Mouse (Mus musculus) stomach, postnatal 0 days (tissue): ENCODE results near the gene Clptm1. TPM values are rescaled to one million over a fixed set of nuclear protein-coding genes. Genes with fewer than 3 reads are reported as not detected.

ENCODE experiments used
- ATAC-seq: fragments of 200-750 bp; cut with Nextera tagmentation; 2 replicates; pipeline ENCODE4 v1.8.0; 2017; ENCODE audit not compliant: low FRiP score, low TSS enrichment
- DNase-seq: peaks from one replicate; pipeline ENCODE4 v3.0.0-alpha.2; 2016; ENCODE audit warnings: low spot score
- H3K27ac ChIP-seq: fragments of 300-500 bp; sonication (generic); replicated peaks from 2 replicates; pipeline ENCODE4 v1.5.1; 2014; ENCODE audit warnings: mild to moderate bottlenecking, control low read depth
- H3K27me3 ChIP-seq: fragments of 300-500 bp; sonication (generic); 2 replicates; pipeline ENCODE4 v1.6.1; 2014; ENCODE audit warnings: low read length; ENCODE audit not compliant: control insufficient read depth, insufficient read depth
- H3K36me3 ChIP-seq: fragments of 300-500 bp; sonication (generic); 2 replicates; pipeline ENCODE4 v1.6.1; 2014; ENCODE audit warnings: low read length, mixed read lengths; ENCODE audit not compliant: control insufficient read depth, insufficient read depth
- H3K4me1 ChIP-seq: fragments of 300-500 bp; sonication (generic); replicated peaks from 2 replicates; pipeline ENCODE4 v1.6.1; 2014; ENCODE audit warnings: antibody characterized with exemption; ENCODE audit not compliant: control insufficient read depth, insufficient read depth
- H3K4me2 ChIP-seq: fragments of 300-500 bp; sonication (generic); replicated peaks from 2 replicates; pipeline ENCODE4 v1.6.1; 2014; ENCODE audit warnings: low read depth, mild to moderate bottlenecking, control low read depth, moderate library complexity
- H3K4me3 ChIP-seq: fragments of 300-500 bp; sonication (generic); 2 replicates; pipeline ENCODE4 v1.5.1; 2014; ENCODE audit warnings: low read depth, low read length, control low read depth
- H3K9ac ChIP-seq: fragments of 300-500 bp; sonication (generic); 2 replicates; pipeline ENCODE4 v1.6.1; 2014; ENCODE audit warnings: mild to moderate bottlenecking, low read length, control low read depth, mixed read lengths
- H3K9me3 ChIP-seq: fragments of 300-500 bp; sonication (generic); 2 replicates; pipeline ENCODE4 v1.6.1; 2016; ENCODE audit warnings: low read length; ENCODE audit not compliant: control insufficient read depth
- CTCF ChIP-seq: IDR thresholded peaks from 2 replicates; pipeline ENCODE4 v1.5.1; 2016; ENCODE audit warnings: antibody characterized with exemption, low read depth, mild to moderate bottlenecking, moderate library complexity
- EP300 ChIP-seq: optimal IDR thresholded peaks from 2 replicates; pipeline ENCODE3; 2016; ENCODE audit warnings: antibody characterized with exemption
- WGBS: fragments of 180-500 bp; shearing (Covaris S2); extraction: QIAGEN DNeasy Blood & Tissue Kit; methylation state at CpG from one replicate; pipeline ENCODE4 v1.1.7; 2014; 5-methylcytosine and 5-hydroxymethylcytosine counted together
- polyA plus RNA-seq: library from polyadenylated mRNA; unstranded; fragments of >200 nt; fragmentation: Nextera tagmentation; extraction: Ambion mirVana; gene quantifications from 2 replicates; pipeline ENCODE4 v1.2.1, GENCODE M21; 2015

Clptm1 gene
- polyA plus RNA-seq, 1 experiment from 2014 or later, result 55.0 TPM

DNA sequence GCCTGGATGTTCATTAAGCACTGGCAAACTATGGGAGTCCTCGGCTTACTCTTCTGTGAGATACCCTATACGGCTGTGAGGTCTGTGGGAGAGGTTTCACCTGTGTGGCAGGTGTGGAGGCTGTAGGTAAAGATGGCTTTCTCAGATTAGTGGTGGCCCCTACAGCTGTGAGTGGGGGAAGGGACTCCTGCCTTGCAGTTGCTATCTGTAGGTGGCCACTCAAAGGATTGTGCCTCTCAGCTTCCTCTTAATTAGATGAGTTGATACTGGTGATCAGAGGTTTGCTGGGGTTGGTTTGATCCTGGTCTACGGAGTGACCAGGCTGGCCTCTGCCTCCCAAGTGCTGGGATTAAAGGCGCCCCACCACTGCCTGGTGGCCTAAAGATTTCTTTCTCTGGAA is 39.6 kb upstream of the Clptm1 start:
- Histone ChIP-seq H3K9ac (no peak overlapping the region), H3K4me3 (no peak overlapping the region), H3K9me3 (no peaks in the 10 kb centered on the region), H3K27ac (no peak overlapping the region), H3K36me3 (peaks cover 8% of the 10 kb centered on the region), H3K4me2 (no peak overlapping the region), H3K27me3 (no peaks in the 10 kb centered on the region), H3K4me1 (peaks cover 5% of the 10 kb centered on the region)
- ATAC-seq, result no peak
- no peak for TF ChIP-seq CTCF
- TF ChIP-seq EP300, result no peak
- DNase-seq, result no peak
- 83% methylated on average over 4 of the region's 4 CpGs for WGBS

DNA sequence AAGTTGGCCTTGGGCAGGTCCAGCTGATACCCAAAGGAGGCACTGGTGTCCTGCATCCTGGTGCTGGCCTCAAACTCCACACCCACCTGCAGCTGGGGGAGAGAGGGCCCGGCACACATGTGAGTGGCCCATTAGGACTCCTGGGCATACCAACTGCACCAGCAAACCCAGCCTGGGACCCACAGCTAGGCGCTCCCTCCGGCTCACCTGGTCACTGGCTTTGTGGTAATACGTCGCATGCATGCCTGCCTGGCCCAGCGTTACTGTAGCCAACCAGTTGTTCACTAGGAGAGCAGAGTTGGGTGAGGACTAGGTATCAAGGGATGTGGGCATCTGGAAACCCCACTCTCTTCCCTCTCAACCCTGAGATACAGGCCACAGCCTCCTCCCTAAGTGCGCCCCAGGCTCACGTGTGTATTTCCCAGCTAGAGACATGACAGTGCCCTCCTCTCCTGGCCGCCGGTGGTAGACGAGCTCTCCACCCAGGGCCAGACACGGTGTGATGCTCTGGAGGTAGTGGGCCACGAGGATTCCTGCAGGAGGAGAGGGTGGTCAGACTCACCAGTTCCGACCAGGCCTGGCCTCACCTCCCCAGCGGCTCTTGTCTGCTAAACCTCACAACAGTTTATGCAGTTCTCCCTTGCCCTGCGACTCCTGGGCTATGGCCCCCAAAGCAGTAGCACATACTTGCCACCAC is 38.2 kb upstream of the Clptm1 start:
- 89% methylated on average over 16 of the region's 16 CpGs for WGBS
- ATAC-seq (no peak), DNase-seq (no peak)
- no peak overlapping the region for H3K4me2 ChIP-seq
- no peaks in the 10 kb centered on the region for H3K27me3 ChIP-seq
- peaks cover 5% of the 10 kb centered on the region for H3K36me3 ChIP-seq
- H3K4me3 ChIP-seq, result no peak overlapping the region
- H3K4me1 ChIP-seq, result peaks cover 8% of the 10 kb centered on the region
- H3K27ac ChIP-seq, result no peak overlapping the region
- H3K9me3 ChIP-seq, result no peaks in the 10 kb centered on the region
- TF ChIP-seq CTCF (no peak), EP300 (no peak)
- H3K9ac ChIP-seq, result no peak overlapping the region

DNA sequence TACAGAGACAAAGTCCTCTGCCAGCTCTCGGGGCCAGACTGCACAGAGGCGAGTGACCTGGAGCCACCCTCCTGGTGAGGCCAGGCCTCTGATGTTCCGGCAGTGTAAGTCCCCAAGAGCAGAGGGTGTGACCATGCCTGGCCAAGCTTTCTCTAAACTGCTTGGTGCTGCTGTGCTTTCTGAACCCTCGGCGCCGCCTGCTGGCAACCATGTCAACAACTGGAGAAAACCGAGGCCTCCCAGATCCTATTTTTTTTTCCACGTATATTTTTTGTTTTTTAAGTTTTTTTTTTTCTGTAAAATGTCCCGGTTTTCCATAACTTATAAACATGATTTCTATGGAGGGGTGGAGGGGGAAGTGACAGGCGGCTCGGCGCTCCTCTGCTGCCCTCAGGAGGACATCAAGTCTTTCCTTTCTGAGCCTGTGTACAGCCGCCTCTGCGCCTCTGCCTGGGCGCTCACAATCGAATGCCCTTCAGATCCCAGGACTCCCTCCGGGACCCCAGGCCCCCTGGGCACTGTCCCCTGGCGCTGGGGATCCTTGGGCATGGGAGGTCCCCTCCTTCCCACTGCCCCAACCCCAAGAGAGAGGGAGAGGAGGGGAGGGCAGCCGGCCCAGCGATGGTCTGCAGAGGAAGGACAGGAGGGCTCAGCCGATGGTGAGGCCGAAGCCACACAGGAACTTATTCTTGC is 36.4 kb upstream of the Clptm1 start:
- ATAC-seq, result peak; percentile 89
- Histone ChIP-seq H3K4me1 (peaks cover 8% of the 10 kb centered on the region), H3K27me3 (no peaks in the 10 kb centered on the region), H3K9ac (no peak overlapping the region; the same call in 1 of the 2 replicates), H3K36me3 (peaks cover 1% of the 10 kb centered on the region), H3K4me3 (no peak overlapping the region), H3K27ac (peak overlapping the region; percentile 70), H3K4me2 (0 out of 2 replicates have a peak overlapping the region, but pooled peaks have one; percentile 27), H3K9me3 (no peaks in the 10 kb centered on the region)
- whole genome bisulfite sequencing, result 34% methylated on average over 22 of the region's 22 CpGs
- DNase-seq, result peak; percentile 84
- peak; percentile 84 for TF ChIP-seq CTCF
- TF ChIP-seq EP300, result no peak

DNA sequence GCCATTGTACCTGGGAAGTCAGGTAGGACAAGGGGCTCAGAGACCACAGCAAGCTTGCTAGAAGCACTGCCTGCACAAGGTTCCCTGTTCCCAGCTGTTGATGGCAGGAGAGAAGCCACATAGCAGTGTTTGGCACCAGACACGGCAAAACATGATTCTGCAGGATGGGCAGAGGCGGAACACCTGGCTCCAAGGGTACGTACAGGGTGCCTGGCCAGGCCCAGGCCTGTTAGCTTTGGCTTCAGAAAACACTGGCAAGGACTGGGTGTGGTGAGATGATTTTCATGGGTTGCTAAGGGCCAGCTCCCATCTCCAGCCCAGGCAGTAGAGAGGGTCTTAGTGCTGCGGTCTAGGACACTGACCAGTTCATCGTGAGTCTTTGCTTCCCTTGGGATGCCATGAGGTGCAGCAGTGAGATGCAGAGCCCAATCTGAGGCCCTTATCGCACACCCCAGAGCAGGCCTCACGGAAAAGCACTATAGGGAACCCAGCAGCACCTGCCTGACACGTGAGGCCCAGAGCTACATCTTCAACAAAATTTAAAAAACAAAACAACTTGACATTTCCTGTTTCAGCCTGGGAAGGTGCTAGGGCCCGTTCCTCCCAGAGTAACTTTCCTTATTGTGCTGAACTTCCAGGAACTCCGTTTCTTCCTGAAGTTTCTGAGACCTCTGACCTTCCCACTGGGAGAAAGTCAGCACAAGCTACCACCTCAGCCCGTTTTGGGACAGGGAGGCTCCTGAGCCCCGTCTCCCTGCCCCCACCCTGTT is 35.7 kb upstream of the Clptm1 start:
- no peaks in the 10 kb centered on the region for H3K27me3 ChIP-seq
- H3K27ac ChIP-seq, result peak overlapping the region; percentile 70
- 0 out of 2 replicates have a peak overlapping the region, but pooled peaks have one; percentile 27 for H3K4me2 ChIP-seq
- H3K9ac ChIP-seq, result no peak overlapping the region; the same call in 1 of the 2 replicates
- 0 out of 2 replicates have a peak, but pooled peaks have one; percentile 6 for ATAC-seq
- H3K4me1 ChIP-seq, result peaks cover 8% of the 10 kb centered on the region
- no peaks in the 10 kb centered on the region for H3K36me3 ChIP-seq
- no peak overlapping the region for H3K4me3 ChIP-seq
- no peaks in the 10 kb centered on the region for H3K9me3 ChIP-seq
- no peak for TF ChIP-seq EP300
- TF ChIP-seq CTCF, result no peak
- WGBS, result 43% methylated on average over 12 of the region's 12 CpGs
- DNase-seq, result no peak

DNA sequence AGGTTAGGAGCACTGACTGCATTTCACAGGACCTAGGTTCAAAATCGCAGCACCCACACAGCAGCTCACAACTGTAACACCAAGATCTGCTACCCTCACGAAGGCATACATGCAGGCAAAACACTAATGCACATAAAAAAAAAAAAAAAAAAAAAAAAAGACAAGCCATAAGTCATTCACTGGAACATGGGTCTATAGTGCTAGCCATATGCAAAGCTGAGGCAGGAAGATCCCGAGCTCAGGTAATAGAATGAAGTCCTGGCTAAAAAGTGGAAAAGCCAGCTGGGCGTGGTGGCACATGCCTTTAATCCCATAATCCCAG is 35.0 kb upstream of the Clptm1 start:
- ATAC-seq, result no peak
- Histone ChIP-seq H3K9me3 (no peaks in the 10 kb centered on the region), H3K27ac (no peak overlapping the region), H3K4me3 (no peak overlapping the region), H3K4me2 (no peak overlapping the region), H3K9ac (no peak overlapping the region), H3K36me3 (no peaks in the 10 kb centered on the region), H3K27me3 (no peaks in the 10 kb centered on the region), H3K4me1 (peaks cover 8% of the 10 kb centered on the region)
- no peak for TF ChIP-seq EP300
- TF ChIP-seq CTCF, result no peak
- no peak for DNase-seq
- WGBS, result 72% methylated on average over 4 of the region's 4 CpGs
